Mouse (Mus musculus) hindbrain, postnatal 0 days (tissue): ENCODE measurements around the gene Sfxn3. TPM values are rescaled to one million over a fixed set of nuclear protein-coding genes. Genes with fewer than 3 reads are reported as not detected.
A peak's percentile ranks its signal among the peaks of the same experiment; 100 is the strongest.

Experiments used
- ATAC-seq: fragments of 200-750 bp; cut with Nextera tagmentation; 2 replicates; pipeline ENCODE4 v1.8.0; 2017; ENCODE audit warnings: mild to moderate bottlenecking, moderate TSS enrichment, moderate library complexity
- DNase-seq: peaks from one replicate; pipeline ENCODE4 v3.0.0-alpha.2; 2015; ENCODE audit warnings: low spot score
- H3K27ac ChIP-seq: fragments of 300-500 bp; sonication (generic); 2 replicates; pipeline ENCODE4 v1.5.1; 2014; ENCODE audit warnings: mild to moderate bottlenecking
- H3K27me3 ChIP-seq: fragments of 300-500 bp; sonication (generic); 2 replicates; pipeline ENCODE4 v1.6.1; 2014; ENCODE audit warnings: low read length, mixed read lengths; ENCODE audit not compliant: insufficient read depth
- H3K36me3 ChIP-seq: fragments of 300-500 bp; sonication (generic); 2 replicates; pipeline ENCODE4 v1.6.1; 2014; ENCODE audit warnings: low read length, mixed read lengths; ENCODE audit not compliant: insufficient read depth
- H3K4me1 ChIP-seq: fragments of 300-500 bp; sonication (generic); 2 replicates; pipeline ENCODE4 v1.6.1; 2014; ENCODE audit warnings: antibody characterized with exemption, low read length, mixed read lengths; ENCODE audit not compliant: insufficient read depth
- H3K4me2 ChIP-seq: fragments of 300-500 bp; sonication (generic); 2 replicates; pipeline ENCODE4 v1.6.1; 2014; ENCODE audit warnings: low read depth, mild to moderate bottlenecking, low read length, moderate library complexity, mixed read lengths
- H3K4me3 ChIP-seq: fragments of 300-500 bp; sonication (generic); 2 replicates; pipeline ENCODE4 v1.5.1; 2014; ENCODE audit warnings: low read length
- H3K9ac ChIP-seq: fragments of 300-500 bp; sonication (generic); replicated peaks from 2 replicates; pipeline ENCODE4 v1.6.1; 2014; ENCODE audit warnings: mild to moderate bottlenecking, low read length, moderate library complexity, mixed read lengths
- H3K9me3 ChIP-seq: fragments of 300-500 bp; sonication (generic); 2 replicates; pipeline ENCODE4 v1.6.1; 2016; ENCODE audit warnings: low read length, mixed read lengths
- CTCF ChIP-seq: IDR thresholded peaks from 2 replicates; pipeline ENCODE4 v1.5.1; 2016; ENCODE audit warnings: antibody characterized with exemption, control low read depth, low read depth
- WGBS: fragments of 180-500 bp; shearing (Covaris S2); extraction: QIAGEN DNeasy Blood & Tissue Kit; methylation state at CpG from one replicate; pipeline ENCODE4 v1.1.7; 2014; 5-methylcytosine and 5-hydroxymethylcytosine counted together
- polyA plus RNA-seq: library from polyadenylated mRNA; unstranded; fragments of >200 nt; fragmentation: Nextera tagmentation; extraction: Ambion mirVana; gene quantifications from 2 replicates; pipeline ENCODE4 v1.2.1, GENCODE M21; 2015
- total RNA-seq: library from RNA; depleted of rRNA; stranded (reverse); fragments of >200 nt; gene quantifications from 2 replicates; pipeline ENCODE4 v1.2.3, GENCODE M21; 2014

The Sfxn3 gene
- total and polyA plus RNA-seq, 2 experiments from 2014 or later = 63.9 to 77.3 TPM

DNA sequence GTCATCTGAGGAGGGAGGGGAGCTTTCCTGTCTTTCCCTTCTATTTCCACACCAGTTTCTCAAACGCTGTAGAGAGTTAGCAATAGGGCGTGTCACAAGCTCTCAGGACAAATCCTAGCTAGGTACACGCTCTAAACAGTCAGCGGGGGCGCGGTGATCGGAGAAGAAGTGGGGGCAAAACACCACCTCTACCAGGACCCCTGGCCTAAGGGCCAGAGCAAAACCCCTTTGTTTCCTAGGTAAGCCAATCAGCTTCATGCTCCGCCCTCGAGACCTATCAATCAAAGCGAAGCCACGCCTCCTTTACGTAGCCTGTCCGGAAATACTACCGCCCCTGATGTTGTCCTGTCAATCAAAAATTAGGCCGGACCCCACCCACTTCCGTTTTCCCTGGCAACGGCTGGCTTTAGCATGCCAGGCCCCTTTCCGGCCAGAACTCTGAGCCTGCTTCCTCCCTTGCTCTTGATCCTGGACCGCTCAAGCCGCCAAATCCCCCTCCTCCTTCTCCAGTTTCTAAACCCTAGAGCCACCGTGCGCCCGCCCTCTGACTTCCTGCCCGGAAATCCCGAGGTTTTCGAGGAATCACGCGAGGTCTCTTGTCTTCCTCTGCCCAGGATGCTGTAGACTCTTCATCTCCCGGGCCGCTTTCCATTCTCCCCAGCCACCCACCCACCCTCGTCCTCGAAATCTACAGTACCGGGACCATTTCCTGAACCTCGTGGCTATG lies 11.0 kb downstream of the Sfxn3 start:
- Histone ChIP-seq H3K4me3 (peak overlapping the region; percentile 45), H3K4me1 (peaks cover 15% of the 10 kb centered on the region), H3K36me3 (peaks cover 17% of the 10 kb centered on the region), H3K9me3 (no peaks in the 10 kb centered on the region), H3K4me2 (peak overlapping the region; percentile 60), H3K9ac (peak overlapping the region; percentile 68), H3K27ac (peak overlapping the region; percentile 91), H3K27me3 (no peaks in the 10 kb centered on the region)
- peak; percentile 96 for ATAC-seq
- DNase-seq = peak; percentile 100
- WGBS = under 1% methylated on average over 34 of the region's 34 CpGs
- no peak for TF ChIP-seq CTCF

DNA sequence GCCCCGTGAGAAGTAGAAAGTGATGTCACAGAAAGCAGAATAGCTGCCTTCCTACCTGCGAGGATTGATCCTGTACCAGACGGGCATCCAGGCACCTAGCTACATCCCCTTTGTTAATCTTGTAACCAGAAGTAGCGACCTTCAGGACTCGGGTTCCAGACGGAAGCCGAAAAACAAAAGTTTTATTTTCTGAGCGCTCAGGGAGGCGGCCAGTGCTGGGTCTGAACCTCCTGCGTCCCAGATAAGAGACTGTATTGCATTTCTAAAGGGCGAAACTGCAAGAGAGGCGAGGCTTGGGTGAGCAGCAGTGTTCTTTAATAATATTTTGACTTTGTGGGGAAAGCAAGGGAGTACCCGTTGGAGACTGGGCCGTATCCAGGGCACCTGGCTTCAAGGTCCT lies 11.5 kb downstream of the Sfxn3 start:
- WGBS = under 1% methylated on average over 14 of the region's 14 CpGs
- Histone ChIP-seq H3K4me1 (peaks cover 15% of the 10 kb centered on the region), H3K4me2 (peak overlapping the region; percentile 60), H3K27ac (peak overlapping the region; percentile 91), H3K9ac (peak overlapping the region; percentile 68), H3K36me3 (peaks cover 14% of the 10 kb centered on the region), H3K27me3 (no peaks in the 10 kb centered on the region), H3K4me3 (peak overlapping the region; percentile 45), H3K9me3 (no peaks in the 10 kb centered on the region)
- no peak for TF ChIP-seq CTCF
- no peak for ATAC-seq
- DNase-seq = no peak

DNA sequence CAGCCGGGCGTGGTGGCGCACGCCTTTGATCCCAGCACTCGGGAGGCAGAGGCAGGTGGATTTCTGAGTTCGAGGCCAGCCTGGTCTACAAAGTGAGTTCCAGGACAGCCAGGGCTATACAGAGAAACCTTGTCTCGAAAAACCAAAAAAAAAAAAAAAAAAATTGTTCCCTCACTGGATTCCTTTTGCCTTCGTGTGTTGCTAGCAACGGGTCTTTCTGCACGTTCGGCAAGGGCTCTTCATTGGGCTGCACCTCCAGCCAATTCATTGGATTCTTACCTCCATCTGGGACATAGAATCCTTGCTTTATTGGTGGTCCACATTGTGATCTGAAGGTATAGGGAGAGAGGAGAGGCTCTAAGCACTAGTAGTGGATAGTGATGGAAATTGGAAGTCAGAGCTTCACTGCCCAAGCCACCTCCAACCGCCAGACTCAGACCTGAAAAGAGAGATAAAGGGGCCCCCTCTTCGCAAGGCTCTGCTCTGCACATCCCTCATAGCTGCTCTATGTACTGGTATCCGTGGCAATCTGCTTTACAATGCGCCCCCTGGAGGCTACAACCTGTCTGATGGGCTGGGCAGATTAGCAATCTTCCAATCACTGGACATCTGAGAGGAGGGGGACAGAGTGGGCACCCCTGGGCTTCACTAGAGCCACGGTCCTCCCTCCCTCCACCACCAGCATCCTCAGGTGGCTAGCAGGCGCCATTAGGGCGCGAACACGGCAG lies 16.4 kb downstream of the Sfxn3 start:
- ATAC-seq (no peak), DNase-seq (peak; percentile 56)
- H3K27me3 ChIP-seq = peaks cover 20% of the 10 kb centered on the region
- H3K4me3 ChIP-seq = 0 out of 2 replicates have a peak overlapping the region, but pooled peaks have one; percentile 11
- H3K36me3 ChIP-seq = no peaks in the 10 kb centered on the region
- peaks cover 5% of the 10 kb centered on the region; the same call in 1 of the 2 replicates for H3K4me1 ChIP-seq
- H3K9ac ChIP-seq = no peak overlapping the region
- H3K4me2 ChIP-seq = peak overlapping the region; percentile 38
- no peak overlapping the region for H3K27ac ChIP-seq
- H3K9me3 ChIP-seq = no peaks in the 10 kb centered on the region
- peak; percentile 61 for TF ChIP-seq CTCF
- 40% methylated on average over 18 of the region's 20 CpGs for WGBS

DNA sequence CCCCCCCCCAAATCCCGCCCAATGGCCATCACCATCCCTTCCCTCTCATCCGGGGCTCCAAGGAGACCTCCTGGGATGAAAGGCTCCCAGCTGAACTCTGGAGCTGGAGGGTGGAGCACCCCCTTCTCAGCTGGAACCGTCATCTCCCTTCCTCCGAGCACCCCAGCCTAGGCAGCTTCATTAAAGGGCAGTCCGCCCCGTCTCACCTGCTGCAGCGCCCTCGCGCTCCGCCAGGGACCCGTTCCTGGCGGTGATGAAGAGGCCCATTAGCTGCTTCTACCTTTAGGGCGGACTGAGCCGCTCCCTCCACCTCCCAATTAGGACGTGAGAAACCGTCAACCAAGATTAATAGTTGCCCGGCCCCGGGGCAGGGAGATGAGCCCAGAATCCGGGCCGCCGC lies 17.9 kb downstream of the Sfxn3 start:
- ATAC-seq = no peak
- 5% methylated on average over 21 of the region's 21 CpGs for WGBS

DNA sequence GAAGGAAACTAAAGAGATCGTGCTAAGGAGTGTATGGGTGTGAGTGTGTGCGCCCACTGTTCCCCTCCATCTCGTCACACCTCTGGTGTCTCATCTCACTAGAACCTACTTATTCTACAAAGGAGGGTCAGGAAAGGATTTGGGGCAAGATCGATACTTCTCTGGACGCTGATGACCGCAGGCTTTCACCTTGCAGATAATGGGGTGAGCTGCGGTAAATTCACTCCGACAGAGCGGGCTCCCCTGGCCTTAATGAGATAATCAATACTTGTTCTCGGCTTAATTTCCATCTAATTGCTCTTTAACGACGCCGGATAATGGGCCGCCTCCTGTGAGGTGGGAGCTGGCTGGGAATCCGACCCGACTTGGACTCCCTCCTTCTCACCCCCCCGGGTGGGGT lies 19.9 kb downstream of the Sfxn3 start:
- no peak overlapping the region for H3K27ac ChIP-seq
- no peak for ATAC-seq
- H3K4me2 ChIP-seq = no peak overlapping the region
- no peaks in the 10 kb centered on the region for H3K36me3 ChIP-seq
- 24% methylated on average over 17 of the region's 17 CpGs for WGBS
- H3K9ac ChIP-seq = no peak overlapping the region
- H3K4me3 ChIP-seq = no peak overlapping the region
- no peak for TF ChIP-seq CTCF
- no peaks in the 10 kb centered on the region for H3K9me3 ChIP-seq
- no peak for DNase-seq
- no peaks in the 10 kb centered on the region for H3K4me1 ChIP-seq
- H3K27me3 ChIP-seq = peaks cover 20% of the 10 kb centered on the region

More for the DNA sequence above, 17.9 kb downstream of the Sfxn3 start:
- peak; percentile 9; the same call in 1 of the 2 replicates for TF ChIP-seq CTCF
- no peak for DNase-seq
- Histone ChIP-seq H3K36me3 (no peaks in the 10 kb centered on the region), H3K27ac (no peak overlapping the region), H3K9me3 (no peaks in the 10 kb centered on the region), H3K27me3 (peaks cover 20% of the 10 kb centered on the region), H3K9ac (no peak overlapping the region), H3K4me2 (no peak overlapping the region), H3K4me3 (no peak overlapping the region), H3K4me1 (no peaks in the 10 kb centered on the region)

DNA sequence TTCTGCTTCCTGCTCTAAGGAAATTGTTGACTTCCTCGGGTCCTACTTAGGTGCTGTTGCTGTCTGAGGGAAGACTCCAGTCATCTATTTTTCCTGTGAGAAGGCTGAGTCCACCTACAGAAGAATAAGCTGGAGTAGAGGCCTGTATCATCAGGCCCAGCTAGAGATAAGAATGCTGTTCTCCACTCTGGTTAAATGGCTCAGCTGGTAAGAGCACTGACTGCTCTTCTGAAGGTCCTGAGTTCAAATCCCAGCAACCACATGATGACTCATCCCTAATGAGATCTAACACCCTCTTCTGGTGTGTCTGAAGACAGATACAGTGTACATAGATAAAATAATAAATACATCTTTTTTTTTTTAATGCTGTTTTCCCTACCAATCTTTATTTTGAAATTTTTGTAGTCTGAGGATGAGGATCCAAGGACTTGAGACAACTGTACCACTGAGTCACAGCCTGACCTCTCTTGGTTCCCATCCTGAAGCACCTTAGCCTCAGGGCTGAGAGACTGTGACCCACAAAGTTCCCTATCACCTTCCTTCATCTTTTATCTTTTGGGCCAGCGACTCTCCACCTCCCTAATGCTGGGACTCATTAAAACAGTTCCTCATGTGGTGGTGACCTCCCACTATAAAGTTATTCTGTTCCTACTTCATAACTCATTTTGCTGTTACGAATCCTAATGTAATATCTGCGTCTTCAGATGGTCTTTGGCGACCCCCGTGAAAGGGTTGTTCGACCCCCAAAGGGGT lies 20.6 kb downstream of the Sfxn3 start:
- Histone ChIP-seq H3K9ac (no peak overlapping the region), H3K4me1 (no peaks in the 10 kb centered on the region), H3K27me3 (peaks cover 20% of the 10 kb centered on the region), H3K27ac (no peak overlapping the region), H3K9me3 (no peaks in the 10 kb centered on the region), H3K36me3 (no peaks in the 10 kb centered on the region), H3K4me2 (no peak overlapping the region), H3K4me3 (no peak overlapping the region)
- DNase-seq (no peak), ATAC-seq (no peak)
- 77% methylated on average over 7 of the region's 7 CpGs for WGBS
- no peak for TF ChIP-seq CTCF
